Mouse (Mus musculus): ENCODE results near the gene F8a. TPM values are rescaled to one million over a fixed set of nuclear protein-coding genes. Genes with fewer than 3 reads are reported as not detected.

F8a gene
- polyA plus RNA-seq (2015; fragmentation: Nextera tagmentation; extraction: Ambion mirVana), result 6.4 and 8.1 TPM in 2 replicates

DNA sequence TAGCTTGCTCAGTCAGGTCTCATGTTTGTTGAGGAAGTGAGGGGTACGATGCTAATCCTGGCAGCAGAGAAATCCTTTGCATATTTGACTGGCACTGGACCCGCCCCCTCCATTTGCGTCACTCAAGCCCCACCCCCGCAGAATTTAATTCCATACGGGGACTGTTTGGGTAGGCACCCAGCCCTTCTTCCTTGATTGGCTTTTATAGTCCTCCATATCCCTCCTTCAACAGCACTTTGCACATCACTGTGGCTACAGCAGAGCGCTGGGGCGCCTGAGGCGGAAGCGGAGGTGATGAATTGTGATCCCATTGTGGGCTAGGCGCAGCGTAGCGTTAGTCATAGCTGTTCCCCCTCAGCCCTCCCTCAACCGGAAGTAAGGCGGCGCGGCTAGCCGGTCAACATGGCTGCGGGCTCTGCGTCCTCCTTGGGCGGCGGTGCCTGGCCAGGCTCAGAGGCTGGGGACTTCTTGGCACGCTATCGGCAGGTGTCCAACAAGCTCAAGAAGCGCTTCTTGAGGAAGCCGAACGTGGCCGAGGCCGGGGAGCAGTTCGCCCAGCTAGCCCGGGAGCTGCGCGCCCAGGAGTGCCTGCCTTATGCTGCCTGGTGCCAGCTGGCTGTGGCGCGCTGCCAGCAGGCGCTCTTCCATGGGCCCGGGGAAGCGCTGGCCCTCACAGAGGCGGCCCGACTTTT, at the start of gene F8a:
F8a (plus strand) TSS at position 378 of the 692 bp plus-strand sequence.

GRCm38 (mm10) chrX:73191934-73192333, 36.2 kb upstream of the F8a start, which contains the start of gene Xlr3b:
TSS of gene Xlr3b (plus strand) at chrX:73192207.

GRCm38 (mm10) chrX:73213819-73214564, 14.1 kb upstream of the F8a start, which contains the start of gene Xlr4b:
TSS of gene Xlr4b (plus strand) at chrX:73214333.

DNA sequence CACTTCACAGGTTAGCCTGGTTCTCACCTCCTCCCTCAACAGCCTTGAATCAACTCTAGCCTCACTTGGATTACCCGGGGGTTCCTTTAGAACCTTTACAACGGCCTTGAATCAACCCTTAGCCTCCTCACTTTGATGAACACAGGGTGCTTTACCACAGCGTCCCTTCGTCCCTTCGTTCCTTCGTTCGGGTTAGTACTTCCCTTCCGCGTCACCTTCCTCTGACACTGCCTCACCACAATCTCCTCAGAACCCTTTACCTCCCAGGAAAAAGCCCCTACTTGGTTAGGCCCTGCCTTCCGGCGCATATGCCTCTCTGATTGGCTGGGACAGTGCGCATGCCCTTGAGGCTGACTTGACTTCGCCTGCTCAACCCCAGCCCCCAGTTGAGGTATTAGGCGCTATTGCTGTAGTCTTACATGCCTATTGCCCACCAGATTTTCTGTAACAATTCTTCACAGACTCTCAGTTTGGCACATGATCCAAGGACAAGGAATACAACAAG, 14.8 kb downstream of the F8a start, which contains the start of gene Xlr4c:
Xlr4c (minus strand) TSS at position 310 of the 505 bp plus-strand sequence.

DNA sequence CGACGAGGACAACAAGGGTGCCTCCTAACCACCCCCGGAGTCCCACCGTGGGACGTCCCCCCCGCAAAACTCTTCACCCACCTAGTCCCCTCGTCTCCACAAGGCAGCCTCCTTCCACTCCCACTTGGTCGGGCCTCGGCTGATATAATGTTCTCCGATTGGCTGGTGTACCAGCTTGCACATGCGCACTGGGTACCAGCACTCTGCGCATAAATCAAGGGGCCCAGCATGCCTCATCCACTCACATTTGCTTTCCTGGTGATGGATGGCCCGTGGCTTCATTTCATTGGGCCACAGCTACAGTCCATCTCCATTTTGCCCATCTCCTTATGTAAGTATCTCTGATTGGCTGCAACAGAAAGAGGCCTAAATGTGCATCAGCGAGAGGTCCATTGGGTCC, 37.2 kb downstream of the F8a start, which contains the start of gene Xlr3c:
Xlr3c (minus strand) TSS at position 121 of the 400 bp plus-strand sequence.

Other genes starting within 250 kb of the F8a start
- gene Zfp185, start 241.0 kb upstream of the F8a start, polyA plus RNA-seq (2015; fragmentation: Nextera tagmentation; extraction: Ambion mirVana), result 2.7 and 3.5 TPM in 2 replicates
- gene Pnma5, start 191.2 kb upstream of the F8a start, polyA plus RNA-seq (2015; fragmentation: Nextera tagmentation; extraction: Ambion mirVana), result not detected in 2 replicates
- not detected in 2 replicates for gene Pnma3, start 163.5 kb upstream of the F8a start, polyA plus RNA-seq (2015; fragmentation: Nextera tagmentation; extraction: Ambion mirVana)
- 2.2 and 3.6 TPM in 2 replicates for gene Xlr4a, start 145.8 kb upstream of the F8a start, polyA plus RNA-seq (2015; fragmentation: Nextera tagmentation; extraction: Ambion mirVana)
- gene Xlr3a, start 131.2 kb upstream of the F8a start, polyA plus RNA-seq (2015; fragmentation: Nextera tagmentation; extraction: Ambion mirVana), result 0.69 and 0.72 TPM in 2 replicates
- gene Gm14685, start 111.2 kb upstream of the F8a start, polyA plus RNA-seq (2015; fragmentation: Nextera tagmentation; extraction: Ambion mirVana), result not detected in 2 replicates
- not detected in 2 replicates for gene Xlr5b, start 79.5 kb upstream of the F8a start, polyA plus RNA-seq (2015; fragmentation: Nextera tagmentation; extraction: Ambion mirVana)
- not detected in 2 replicates for gene DXBay18, start 78.8 kb upstream of the F8a start, polyA plus RNA-seq (2015; fragmentation: Nextera tagmentation; extraction: Ambion mirVana)
- gene Spin2d, start 51.3 kb upstream of the F8a start, polyA plus RNA-seq (2015; fragmentation: Nextera tagmentation; extraction: Ambion mirVana), result not detected in 2 replicates
- gene Xlr3b, start 36.1 kb upstream of the F8a start, polyA plus RNA-seq (2015; fragmentation: Nextera tagmentation; extraction: Ambion mirVana), result 0.99 and 2.5 TPM in 2 replicates
- gene Xlr4b, start 14.0 kb upstream of the F8a start, polyA plus RNA-seq (2015; fragmentation: Nextera tagmentation; extraction: Ambion mirVana), result 3.2 and 4.1 TPM in 2 replicates
- gene Xlr4c, start 14.8 kb downstream of the F8a start, polyA plus RNA-seq (2015; fragmentation: Nextera tagmentation; extraction: Ambion mirVana), result 0.48 and 1.4 TPM in 2 replicates
- not detected in 2 replicates for gene Xlr3c, start 37.1 kb downstream of the F8a start, polyA plus RNA-seq (2015; fragmentation: Nextera tagmentation; extraction: Ambion mirVana)
- not detected in 2 replicates for gene Xlr5a, start 64.7 kb downstream of the F8a start, polyA plus RNA-seq (2015; fragmentation: Nextera tagmentation; extraction: Ambion mirVana)
- gene Xlr5c, start 64.7 kb downstream of the F8a start, polyA plus RNA-seq (2015; fragmentation: Nextera tagmentation; extraction: Ambion mirVana), result not detected in 2 replicates
- gene Gm45015, start 108.5 kb downstream of the F8a start, polyA plus RNA-seq (2015; fragmentation: Nextera tagmentation; extraction: Ambion mirVana), result not detected in 2 replicates
- 1.9 and 2.4 TPM in 2 replicates for gene Zfp275, start 114.3 kb downstream of the F8a start, polyA plus RNA-seq (2015; fragmentation: Nextera tagmentation; extraction: Ambion mirVana)
- gene Gm18336, start 170.4 kb downstream of the F8a start, polyA plus RNA-seq (2015; fragmentation: Nextera tagmentation; extraction: Ambion mirVana), result not detected in 2 replicates
- gene Zfp92, start 182.8 kb downstream of the F8a start, polyA plus RNA-seq (2015; fragmentation: Nextera tagmentation; extraction: Ambion mirVana), result not detected in 2 replicates
- not detected in 2 replicates for gene Trex2, start 207.1 kb downstream of the F8a start, polyA plus RNA-seq (2015; fragmentation: Nextera tagmentation; extraction: Ambion mirVana)
- gene Haus7, start 230.8 kb downstream of the F8a start, polyA plus RNA-seq (2015; fragmentation: Nextera tagmentation; extraction: Ambion mirVana), result 30.2 and 32.9 TPM in 2 replicates

Measured in spleen, postnatal 0 days (tissue).